Mouse (Mus musculus): ENCODE data around the gene Kctd19. TPM values are rescaled to one million over a fixed set of nuclear protein-coding genes. Genes with fewer than 3 reads are reported as not detected.

Gene Kctd19
- polyA plus RNA-seq, 1 experiment from 2014 or later: not detected

DNA sequence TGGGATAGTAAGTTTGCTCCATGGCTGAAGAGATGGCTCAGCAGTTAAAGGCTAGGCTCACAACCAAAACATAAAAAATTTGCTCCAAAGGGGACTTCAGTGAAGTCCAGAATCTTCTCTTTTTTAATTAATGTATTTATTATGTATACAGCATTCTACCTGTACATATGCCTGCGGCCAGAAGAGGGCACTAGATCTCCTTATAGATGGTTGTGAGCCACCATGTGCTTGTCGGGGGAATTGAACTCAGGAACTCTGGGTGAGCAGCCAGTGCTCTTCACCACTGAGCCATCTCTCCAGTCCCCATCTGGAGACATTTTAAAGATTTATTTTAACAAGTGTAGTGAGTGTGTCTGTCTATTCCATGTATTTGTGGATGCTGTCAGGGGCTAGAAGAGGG is 46.2 kb downstream of the Kctd19 start:
- TF ChIP-seq CTCF (IDR thresholded peaks at IDR 0.05): peak; percentile 69
- POLR2A ChIA-PET: interaction anchor here (0.6 kb wide), 1 partner anchor 62 kb away, joined by 3 read pairs; no protein-coding TSS in a partner anchor
- CTCF ChIA-PET: interaction anchor here (0.7 to 1.4 kb wide), 3 partner anchors 12 to 30 kb away, joined by 3 to 6 read pairs (median 5); no protein-coding TSS in a partner anchor
- no peaks in the 10 kb centered on the region for H3K27me3 ChIP-seq
- in situ Hi-C loops (cut with MboI; ENCODE audit: low pct_unique_long_range_greater_than_20kb): no loop called here
- no peak for DNase-seq (ENCODE audit: low read depth, low spot score)
- ATAC-seq: no peak

DNA sequence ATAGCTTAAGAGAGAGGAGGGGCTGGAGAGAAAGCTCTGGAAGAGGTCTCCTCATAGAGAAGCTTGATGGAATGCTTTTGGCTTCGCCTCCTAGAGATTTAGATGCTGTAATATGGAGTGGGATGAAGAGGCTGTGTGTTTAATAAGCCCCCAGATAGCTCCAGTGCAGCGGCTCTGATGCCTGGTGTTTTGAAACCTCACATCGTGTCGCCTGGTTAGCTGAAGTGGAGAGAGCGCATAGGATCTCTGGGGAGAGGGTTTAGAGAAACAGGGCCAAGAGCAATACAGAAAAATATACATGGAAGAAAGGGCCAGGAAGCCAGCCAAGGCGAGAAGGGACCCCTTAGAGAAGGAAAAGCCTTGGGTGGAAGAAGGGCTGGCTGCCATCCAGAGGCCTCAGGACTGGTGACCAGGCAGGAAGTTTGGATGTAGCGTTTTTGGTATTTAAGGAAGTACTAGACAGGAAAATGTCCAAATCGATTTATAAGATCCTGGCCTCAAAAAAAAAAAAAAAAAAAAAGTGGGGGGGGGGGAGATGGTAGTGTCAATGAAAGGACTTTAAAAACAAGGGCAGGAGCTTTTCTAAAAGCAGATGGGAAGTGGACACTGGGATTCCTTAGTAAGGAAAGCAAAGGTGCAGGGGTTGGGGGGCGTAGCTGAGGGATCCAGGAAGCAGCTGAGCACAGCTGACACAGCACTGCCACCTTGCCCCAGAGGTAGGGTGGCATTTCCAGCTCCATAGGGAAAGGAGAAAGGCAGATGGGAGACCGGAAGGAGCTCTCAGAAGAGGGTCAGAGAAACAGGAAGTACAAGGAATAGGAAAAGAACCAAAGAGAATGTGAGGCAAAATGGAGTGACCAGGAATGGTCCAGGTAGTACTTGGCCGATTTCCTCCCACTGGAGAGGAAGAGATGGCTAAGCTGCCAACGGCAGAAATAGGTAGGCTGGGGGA is 51.3 kb downstream of the Kctd19 start:
- ATAC-seq (no peak), DNase-seq (ENCODE audit: low read depth, low spot score) (no peak)
- POLR2A ChIA-PET: interaction anchor here (0.6 to 1.6 kb wide), 4 partner anchors 10 to 125 kb away, joined by 4 to 6 read pairs (median 4); no protein-coding TSS in a partner anchor
- CTCF ChIA-PET: interaction anchor here (1.4 to 3.3 kb wide), 2 partner anchors 10 to 35 kb away, joined by 6 to 11 read pairs; no protein-coding TSS in a partner anchor
- H3K27me3 ChIP-seq: no peaks in the 10 kb centered on the region
- TF ChIP-seq CTCF (IDR thresholded peaks at IDR 0.05): no peak
- in situ Hi-C loops (cut with MboI; ENCODE audit: low pct_unique_long_range_greater_than_20kb): loop anchor here (5.0 kb wide), 1 partner anchor 35 kb away; no protein-coding TSS in a partner anchor

DNA sequence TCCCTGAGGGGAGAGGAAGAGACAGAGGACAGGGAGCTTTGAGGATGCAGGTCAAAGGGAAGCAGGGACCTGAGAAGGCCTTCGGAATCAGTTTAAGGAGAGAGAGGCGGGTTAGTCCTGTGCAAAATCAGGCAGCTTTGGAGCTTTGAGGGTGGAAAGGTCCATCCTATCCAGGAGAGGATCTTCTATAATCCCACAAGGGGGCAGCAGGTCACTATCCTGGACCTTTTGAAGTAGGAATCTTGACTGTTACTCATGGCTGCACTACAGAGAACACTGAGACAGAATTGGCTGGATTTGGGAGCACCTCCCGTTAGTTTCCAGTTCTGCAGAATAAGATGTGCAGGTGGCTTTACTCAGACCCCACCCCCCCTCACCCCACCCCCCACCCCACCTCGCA is 53.7 kb downstream of the Kctd19 start:
- ChIA-PET CTCF (interaction anchor here (0.6 to 2.6 kb wide), 11 partner anchors 9 to 160 kb away, joined by 3 to 9 read pairs (median 5); no protein-coding TSS in a partner anchor), POLR2A (interaction anchor here (1.3 kb wide), 1 partner anchor 11 kb away, joined by 3 read pairs; the partner anchor contains the start of gene Slc9a5)
- no peaks in the 10 kb centered on the region for H3K27me3 ChIP-seq
- ATAC-seq (peak; percentile 54), DNase-seq (ENCODE audit: low read depth, low spot score) (no peak)
- TF ChIP-seq CTCF (IDR thresholded peaks at IDR 0.05): no peak
- in situ Hi-C loops (cut with MboI; ENCODE audit: low pct_unique_long_range_greater_than_20kb): loop anchor here (5.0 kb wide), 1 partner anchor 38 kb away; no protein-coding TSS in a partner anchor

DNA sequence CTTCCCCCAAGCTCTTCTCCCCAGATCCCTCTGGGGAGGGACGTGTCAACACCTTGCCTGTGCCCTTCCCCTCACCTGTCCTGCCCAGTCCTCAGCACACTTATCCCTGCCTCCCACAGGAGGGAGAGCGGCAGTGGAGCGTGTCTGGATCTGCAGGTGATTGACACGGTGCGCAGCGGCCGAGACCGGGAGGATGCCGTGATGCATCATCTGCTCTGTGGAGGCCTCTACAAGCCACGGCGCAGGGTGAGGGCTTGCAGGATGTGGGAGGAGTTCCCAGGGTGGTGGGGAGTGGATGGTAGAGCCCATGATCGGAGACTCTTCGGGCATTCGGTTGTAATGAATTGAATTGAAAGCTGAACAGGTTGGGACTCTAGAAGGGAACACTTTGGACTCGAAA is 54.1 kb downstream of the Kctd19 start:
- ChIA-PET CTCF (interaction anchor here (0.6 to 2.6 kb wide), 10 partner anchors 9 to 160 kb away, joined by 3 to 9 read pairs (median 5); no protein-coding TSS in a partner anchor), POLR2A (interaction anchor here (1.3 kb wide), 1 partner anchor 10 kb away, joined by 3 read pairs; the partner anchor contains the start of gene Slc9a5)
- no peaks in the 10 kb centered on the region for H3K27me3 ChIP-seq
- no peak for TF ChIP-seq CTCF (IDR thresholded peaks at IDR 0.05)
- ATAC-seq (no peak), DNase-seq (ENCODE audit: low read depth, low spot score) (no peak)
- in situ Hi-C loops (cut with MboI; ENCODE audit: low pct_unique_long_range_greater_than_20kb): no loop called here

DNA sequence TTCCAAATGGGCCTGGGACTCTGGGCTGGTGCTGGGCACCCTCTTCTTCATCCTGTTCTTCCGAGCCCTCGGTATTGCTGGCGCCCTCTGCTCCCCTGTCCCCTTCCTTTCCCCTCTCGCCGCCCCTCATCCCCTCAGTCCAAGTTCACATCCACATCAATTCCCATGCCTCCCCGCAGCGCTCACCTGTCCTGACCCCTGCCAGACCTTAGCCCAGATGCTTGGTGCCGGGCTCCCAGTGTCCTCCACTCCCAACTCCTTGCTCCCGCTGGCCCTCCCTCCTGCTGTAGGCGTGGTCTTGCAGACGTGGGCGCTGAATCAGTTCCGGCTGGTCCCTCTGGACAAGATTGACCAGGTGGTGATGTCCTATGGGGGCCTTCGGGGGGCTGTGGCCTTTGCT is 56.6 kb downstream of the Kctd19 start:
- ChIA-PET POLR2A (no interaction called here), CTCF (no interaction called here)
- H3K27me3 ChIP-seq: no peaks in the 10 kb centered on the region
- ATAC-seq (no peak), DNase-seq (ENCODE audit: low read depth, low spot score) (no peak)
- no peak for TF ChIP-seq CTCF (IDR thresholded peaks at IDR 0.05)
- in situ Hi-C loops (cut with MboI; ENCODE audit: low pct_unique_long_range_greater_than_20kb): no loop called here

DNA sequence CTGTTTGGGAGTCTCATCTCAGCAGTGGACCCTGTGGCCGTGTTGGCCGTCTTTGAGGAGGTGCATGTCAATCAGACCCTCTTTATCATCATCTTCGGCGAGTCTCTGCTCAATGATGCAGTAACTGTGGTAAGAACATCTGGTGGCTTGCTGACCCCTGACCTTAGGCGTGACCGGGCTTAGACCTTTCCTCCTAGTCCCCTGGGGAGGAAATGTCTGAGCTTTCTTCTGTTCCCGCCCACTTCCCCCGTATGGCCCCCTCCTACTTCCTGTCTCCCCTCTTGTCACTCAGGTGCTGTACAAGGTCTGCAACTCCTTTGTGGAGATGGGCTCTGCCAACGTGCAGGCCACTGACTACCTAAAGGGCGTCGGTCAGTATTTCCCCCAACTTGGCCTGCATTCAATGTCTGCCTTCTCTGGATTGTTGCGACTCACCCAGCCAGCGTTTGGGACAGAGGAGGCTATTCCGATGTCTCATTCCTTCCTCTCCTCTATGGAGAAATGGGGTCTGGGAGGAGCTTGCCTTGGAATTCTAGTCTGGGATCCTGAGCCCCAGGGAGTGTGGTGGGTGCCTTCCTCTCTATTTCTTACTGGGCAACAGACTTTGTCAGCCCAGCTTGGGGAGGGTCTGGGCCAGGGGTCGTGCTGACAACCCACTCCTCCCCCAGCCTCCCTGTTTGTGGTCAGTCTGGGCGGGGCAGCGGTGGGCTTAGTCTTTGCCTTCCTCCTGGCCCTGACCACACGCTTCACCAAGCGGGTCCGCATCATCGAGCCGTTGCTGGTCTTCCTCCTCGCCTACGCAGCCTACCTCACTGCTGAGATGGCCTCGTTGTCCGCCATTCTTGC is 57.9 kb downstream of the Kctd19 start:
- DNase-seq (ENCODE audit: low read depth, low spot score) (no peak), ATAC-seq (no peak)
- in situ Hi-C loops (cut with MboI; ENCODE audit: low pct_unique_long_range_greater_than_20kb): no loop called here
- ChIA-PET CTCF (interaction anchor here (1.3 kb wide), 1 partner anchor 18 kb away, joined by 3 read pairs; the partner anchor contains the start of gene Plekhg4), POLR2A (no interaction called here)
- no peak for TF ChIP-seq CTCF (IDR thresholded peaks at IDR 0.05)
- no peaks in the 10 kb centered on the region for H3K27me3 ChIP-seq

DNA sequence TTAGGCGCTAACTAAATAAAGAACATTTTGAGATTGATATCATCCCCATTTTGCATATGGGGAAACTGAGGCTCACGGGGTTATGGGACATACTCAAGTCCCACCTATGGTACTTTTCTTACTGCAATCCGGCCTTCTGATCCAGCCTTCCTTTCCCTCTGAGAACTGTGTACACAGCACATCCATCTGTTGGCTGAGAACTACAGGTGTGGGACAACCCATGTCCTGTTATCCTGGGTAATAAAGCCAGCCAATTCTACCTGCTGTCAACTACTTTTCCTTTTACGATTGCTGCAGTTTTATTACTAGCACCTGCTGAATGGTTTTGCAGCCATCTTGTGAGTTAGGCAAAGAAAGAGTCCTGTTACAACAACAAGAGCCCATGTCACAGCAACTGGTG is 58.8 kb downstream of the Kctd19 start:
- CTCF ChIA-PET: interaction anchor here (1.3 kb wide), 2 partner anchors 19 to 30 kb away, joined by 3 read pairs; partner anchors contain the start of gene Plekhg4
- no peak for DNase-seq (ENCODE audit: low read depth, low spot score)
- no peak for TF ChIP-seq CTCF (IDR thresholded peaks at IDR 0.05)
- in situ Hi-C loops (cut with MboI; ENCODE audit: low pct_unique_long_range_greater_than_20kb): no loop called here
- POLR2A ChIA-PET: no interaction called here
- H3K27me3 ChIP-seq: no peaks in the 10 kb centered on the region
- no peak for ATAC-seq

DNA sequence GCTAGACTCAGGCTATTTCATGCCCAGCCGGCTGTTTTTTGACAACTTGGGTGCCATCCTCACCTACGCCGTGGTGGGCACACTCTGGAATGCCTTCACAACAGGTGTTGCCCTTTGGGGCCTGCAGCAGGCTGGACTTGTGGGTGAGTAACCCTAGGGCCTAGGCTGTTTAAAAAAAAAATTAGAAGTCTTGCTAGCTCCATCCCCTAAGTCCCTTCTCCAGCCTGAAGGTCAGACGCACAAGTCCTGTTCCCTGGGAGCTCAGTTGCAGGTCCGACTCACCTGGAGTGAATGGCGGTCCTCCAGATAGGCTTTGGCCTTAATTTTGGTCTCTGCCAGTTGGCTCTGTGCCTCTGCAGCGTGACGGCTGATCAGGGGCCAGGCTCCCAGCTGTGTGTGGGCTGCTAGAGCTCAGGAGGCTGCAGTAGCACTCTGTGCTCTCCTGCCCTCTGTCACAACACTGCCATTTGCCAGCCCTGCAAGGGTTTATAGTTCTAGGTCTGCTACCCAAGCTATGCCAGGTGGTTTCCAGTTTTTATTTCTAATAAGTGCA is 59.6 kb downstream of the Kctd19 start:
- TF ChIP-seq CTCF (IDR thresholded peaks at IDR 0.05): no peak
- no peaks in the 10 kb centered on the region for H3K27me3 ChIP-seq
- in situ Hi-C loops (cut with MboI; ENCODE audit: low pct_unique_long_range_greater_than_20kb): no loop called here
- DNase-seq (ENCODE audit: low read depth, low spot score) (no peak), ATAC-seq (no peak)
- CTCF ChIA-PET: interaction anchor here (1.3 kb wide), 1 partner anchor 31 kb away, joined by 3 read pairs; no protein-coding TSS in a partner anchor
- POLR2A ChIA-PET: no interaction called here

DNA sequence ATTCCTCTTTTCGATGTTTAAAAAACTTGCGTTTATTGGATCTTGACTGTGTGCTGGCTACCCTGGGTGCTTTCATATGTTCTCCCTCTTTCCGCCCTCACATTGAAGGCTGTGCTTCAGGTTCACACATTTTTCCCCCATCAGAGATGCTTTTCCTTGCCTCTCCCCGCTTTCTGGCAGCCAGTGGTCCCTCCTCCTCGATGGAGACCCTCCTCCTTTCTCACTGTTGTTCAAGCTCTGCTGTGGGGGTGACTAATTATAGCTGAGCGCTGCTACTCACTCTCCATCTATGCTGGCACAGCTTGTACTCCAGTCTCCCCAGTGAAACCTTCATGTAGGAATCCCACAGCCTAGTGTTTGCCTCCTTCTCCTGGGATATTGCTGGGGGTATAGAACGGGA is 63.1 kb downstream of the Kctd19 start:
- POLR2A ChIA-PET: interaction anchor here (0.6 to 1.0 kb wide), 4 partner anchors 12 to 193 kb away, joined by 3 to 4 read pairs (median 4); no protein-coding TSS in a partner anchor
- H3K27me3 ChIP-seq: no peaks in the 10 kb centered on the region
- in situ Hi-C loops (cut with MboI; ENCODE audit: low pct_unique_long_range_greater_than_20kb): no loop called here
- no peak for TF ChIP-seq CTCF (IDR thresholded peaks at IDR 0.05)
- ATAC-seq (no peak), DNase-seq (ENCODE audit: low read depth, low spot score) (no peak)
- CTCF ChIA-PET: interaction anchor here (1.1 to 1.7 kb wide), 3 partner anchors 10 to 189 kb away, joined by 3 to 9 read pairs (median 4); no protein-coding TSS in a partner anchor
